Mouse (Mus musculus): ENCODE data around the gene Zfp970. TPM values are rescaled to one million over a fixed set of nuclear protein-coding genes. Genes with fewer than 3 reads are reported as not detected.

Gene Zfp970
- polyA plus RNA-seq, 1 experiment: 17.9 TPM

Other genes starting within 250 kb of the Zfp970 start
- gene Gm14409, start 197.7 kb upstream of the Zfp970 start, polyA plus RNA-seq (2012; rRNA removed): not detected in 2 replicates
- 3.0 and 3.4 TPM in 2 replicates for gene Gm14412, start 140.4 kb upstream of the Zfp970 start, polyA plus RNA-seq (2012; rRNA removed)
- gene Gm14418, start 66.4 kb upstream of the Zfp970 start, polyA plus RNA-seq (2012; rRNA removed): 7.6 and 9.5 TPM in 2 replicates
- 6.2 and 10.6 TPM in 2 replicates for gene Gm14403, start 33.5 kb downstream of the Zfp970 start, polyA plus RNA-seq (2012; rRNA removed)
- 0.29 and 0.30 TPM in 2 replicates for gene Gm14406, start 113.5 kb downstream of the Zfp970 start, polyA plus RNA-seq (2012; rRNA removed)